Mouse (Mus musculus) midbrain, postnatal 0 days (tissue): ENCODE results near the gene Cdc6. TPM values are rescaled to one million over a fixed set of nuclear protein-coding genes. Genes with fewer than 3 reads are reported as not detected.

Experiments
- ATAC-seq: fragments of 200-750 bp; cut with Nextera tagmentation; 2 replicates; pipeline ENCODE4 v1.8.0; 2017; ENCODE audit warnings: moderate number of reproducible peaks, mild to moderate bottlenecking, moderate TSS enrichment, moderate library complexity; ENCODE audit not compliant: low FRiP score
- DNase-seq: peaks from one replicate; pipeline ENCODE4 v3.0.0-alpha.2; 2015; ENCODE audit warnings: low spot score
- H3K27ac ChIP-seq: fragments of 300-500 bp; sonication (generic); 2 replicates; pipeline ENCODE4 v1.5.1; 2014; ENCODE audit warnings: low read depth, mild to moderate bottlenecking, low read length, mixed read lengths
- H3K27me3 ChIP-seq: fragments of 300-500 bp; sonication (generic); 2 replicates; pipeline ENCODE4 v1.6.1; 2014; ENCODE audit warnings: low read length, control low read depth, mixed read lengths; ENCODE audit not compliant: insufficient read depth
- H3K36me3 ChIP-seq: fragments of 300-500 bp; sonication (generic); 2 replicates; pipeline ENCODE4 v1.6.1; 2014; ENCODE audit warnings: low read length, control low read depth, mixed read lengths; ENCODE audit not compliant: insufficient read depth
- H3K4me1 ChIP-seq: fragments of 300-500 bp; sonication (generic); 2 replicates; pipeline ENCODE4 v1.6.1; 2014; ENCODE audit warnings: mild to moderate bottlenecking, control low read depth, antibody characterized with exemption, low read length, mixed read lengths; ENCODE audit not compliant: insufficient read depth
- H3K4me2 ChIP-seq: fragments of 300-500 bp; sonication (generic); 2 replicates; pipeline ENCODE4 v1.6.1; 2014; ENCODE audit warnings: low read depth, mild to moderate bottlenecking, low read length, mixed read lengths; ENCODE audit not compliant: poor library complexity, severe bottlenecking
- H3K4me3 ChIP-seq: fragments of 300-500 bp; sonication (generic); 2 replicates; pipeline ENCODE4 v1.5.1; 2014; ENCODE audit warnings: low read depth, mild to moderate bottlenecking, low read length, moderate library complexity
- H3K9ac ChIP-seq: fragments of 300-500 bp; sonication (generic); replicated peaks from 2 replicates; pipeline ENCODE4 v1.6.1; 2014; ENCODE audit warnings: mild to moderate bottlenecking, low read length, moderate library complexity, mixed read lengths; ENCODE audit not compliant: poor library complexity, severe bottlenecking
- H3K9me3 ChIP-seq: fragments of 300-500 bp; sonication (generic); 2 replicates; pipeline ENCODE4 v1.6.1; 2016; ENCODE audit warnings: low read length, control low read depth
- CTCF ChIP-seq: IDR thresholded peaks from 2 replicates; pipeline ENCODE4 v1.5.1; 2016; ENCODE audit warnings: antibody characterized with exemption, mild to moderate bottlenecking
- WGBS: fragments of 180-500 bp; shearing (Covaris S2); extraction: QIAGEN DNeasy Blood & Tissue Kit; methylation state at CpG from one replicate; pipeline ENCODE4 v1.1.7; 2014; 5-methylcytosine and 5-hydroxymethylcytosine counted together
- polyA plus RNA-seq: library from polyadenylated mRNA; unstranded; fragments of >200 nt; fragmentation: Nextera tagmentation; extraction: Ambion mirVana; gene quantifications from 2 replicates; pipeline ENCODE4 v1.2.1, GENCODE M21; 2015
- total RNA-seq: library from RNA; depleted of rRNA; stranded (reverse); fragments of >200 nt; gene quantifications from 2 replicates; pipeline ENCODE4 v1.2.3, GENCODE M21; 2014

Gene Cdc6
- total and polyA plus RNA-seq, 2 experiments from 2014 or later, result 0.44 to 0.52 TPM

DNA sequence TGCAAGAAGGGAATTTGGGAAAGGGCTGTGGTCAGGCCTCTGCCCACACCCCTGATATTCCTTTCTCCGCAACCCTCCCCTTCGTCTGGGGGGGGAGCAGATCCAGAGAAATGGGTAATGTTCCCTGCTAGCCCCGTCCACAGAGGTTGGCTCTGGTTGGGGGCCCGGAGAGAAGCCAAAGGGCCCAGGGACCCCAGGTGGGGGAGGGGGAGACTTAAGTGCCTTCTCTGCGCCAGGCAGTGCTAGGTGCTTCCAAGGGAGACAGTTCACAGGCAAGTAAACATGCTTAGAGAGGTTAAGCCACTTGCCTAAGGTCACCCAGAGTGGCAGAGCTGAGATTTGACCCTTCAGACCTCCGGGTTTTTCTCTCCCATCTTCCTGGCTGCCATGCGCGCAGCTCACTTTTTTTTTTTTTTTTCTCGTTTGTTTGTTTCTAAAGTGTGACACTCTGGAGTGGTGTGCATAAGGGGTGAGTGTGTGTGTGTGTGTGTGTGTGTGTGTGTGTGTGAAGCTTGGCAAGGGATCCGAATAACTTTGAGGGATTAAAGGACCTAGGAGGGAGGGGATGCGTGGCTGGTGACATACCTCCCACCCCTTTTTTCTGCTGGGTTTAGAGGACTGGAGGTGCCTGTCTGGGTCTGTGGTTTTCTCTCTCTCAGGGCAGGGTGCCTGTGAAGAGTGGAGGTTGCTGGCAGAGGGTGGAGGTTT lies 37.5 kb downstream of the Cdc6 start:
- Histone ChIP-seq H3K27me3 (no peaks in the 10 kb centered on the region), H3K4me2 (no peak overlapping the region), H3K9ac (no peak overlapping the region), H3K36me3 (no peaks in the 10 kb centered on the region), H3K27ac (no peak overlapping the region), H3K4me3 (no peak overlapping the region), H3K9me3 (no peaks in the 10 kb centered on the region), H3K4me1 (peaks cover 8% of the 10 kb centered on the region; the same call in 1 of the 2 replicates)
- no peak for TF ChIP-seq CTCF
- WGBS, result 28% methylated on average over 11 of the region's 11 CpGs
- DNase-seq (no peak), ATAC-seq (no peak)

DNA sequence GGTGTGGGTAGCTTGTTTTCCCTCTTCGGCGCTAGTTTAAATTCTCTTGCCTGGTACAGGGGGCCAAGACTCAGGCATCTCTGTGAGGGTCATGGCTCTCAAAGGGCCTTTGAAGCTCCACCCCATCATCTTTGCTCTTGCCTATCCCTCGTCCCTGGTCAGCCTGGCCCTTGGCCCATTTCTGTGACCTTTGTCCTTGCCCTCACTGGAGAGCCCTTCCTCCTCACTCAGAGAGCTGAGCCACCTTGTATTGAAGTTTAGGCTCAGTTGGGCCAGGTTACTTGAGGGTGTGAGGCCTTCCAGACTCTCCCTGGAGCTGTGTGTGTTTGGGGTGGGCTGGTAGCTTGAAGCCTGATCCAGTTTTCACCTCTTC lies 38.0 kb downstream of the Cdc6 start:
- no peak for DNase-seq
- no peak for ATAC-seq
- Histone ChIP-seq H3K36me3 (no peaks in the 10 kb centered on the region), H3K9ac (no peak overlapping the region), H3K4me1 (peaks cover 8% of the 10 kb centered on the region; the same call in 1 of the 2 replicates), H3K4me2 (no peak overlapping the region), H3K4me3 (no peak overlapping the region), H3K9me3 (no peaks in the 10 kb centered on the region), H3K27me3 (no peaks in the 10 kb centered on the region), H3K27ac (no peak overlapping the region)
- WGBS, result 59% methylated on average over 3 of the region's 3 CpGs
- no peak for TF ChIP-seq CTCF

DNA sequence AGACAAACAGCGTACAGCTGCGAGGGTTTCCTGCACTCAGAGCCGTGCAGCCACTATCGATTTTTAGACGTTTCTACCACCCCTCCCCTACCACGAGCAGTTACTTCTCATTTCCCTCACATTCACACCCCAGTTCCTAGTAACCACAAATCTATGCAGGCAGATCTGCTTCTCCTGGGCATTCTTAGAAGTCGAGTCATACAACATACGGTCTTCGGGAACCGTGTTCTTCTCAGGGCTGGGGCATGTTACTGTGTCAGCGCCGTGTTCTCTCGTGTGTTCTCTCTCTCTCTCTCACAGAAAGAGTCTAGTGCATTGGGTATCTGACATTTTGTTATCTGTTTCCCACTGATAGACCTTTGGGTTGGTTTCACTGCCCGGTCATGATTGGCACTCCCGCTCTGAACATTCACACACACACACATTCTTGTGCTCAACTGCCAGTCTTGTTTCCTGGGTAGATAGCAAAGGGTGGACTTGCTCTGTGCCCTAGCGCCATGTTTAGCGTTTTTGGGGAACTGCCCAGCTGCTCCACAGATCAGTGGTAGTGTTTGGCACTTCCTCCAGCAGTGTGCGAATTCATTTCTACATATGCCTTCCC lies 40.5 kb downstream of the Cdc6 start:
- Histone ChIP-seq H3K4me3 (no peak overlapping the region), H3K9me3 (no peaks in the 10 kb centered on the region), H3K27me3 (no peaks in the 10 kb centered on the region), H3K27ac (no peak overlapping the region), H3K9ac (no peak overlapping the region), H3K36me3 (no peaks in the 10 kb centered on the region), H3K4me1 (no peaks in the 10 kb centered on the region), H3K4me2 (no peak overlapping the region)
- WGBS, result 89% methylated on average over 18 of the region's 18 CpGs
- no peak for TF ChIP-seq CTCF
- DNase-seq, result no peak
- ATAC-seq, result no peak

DNA sequence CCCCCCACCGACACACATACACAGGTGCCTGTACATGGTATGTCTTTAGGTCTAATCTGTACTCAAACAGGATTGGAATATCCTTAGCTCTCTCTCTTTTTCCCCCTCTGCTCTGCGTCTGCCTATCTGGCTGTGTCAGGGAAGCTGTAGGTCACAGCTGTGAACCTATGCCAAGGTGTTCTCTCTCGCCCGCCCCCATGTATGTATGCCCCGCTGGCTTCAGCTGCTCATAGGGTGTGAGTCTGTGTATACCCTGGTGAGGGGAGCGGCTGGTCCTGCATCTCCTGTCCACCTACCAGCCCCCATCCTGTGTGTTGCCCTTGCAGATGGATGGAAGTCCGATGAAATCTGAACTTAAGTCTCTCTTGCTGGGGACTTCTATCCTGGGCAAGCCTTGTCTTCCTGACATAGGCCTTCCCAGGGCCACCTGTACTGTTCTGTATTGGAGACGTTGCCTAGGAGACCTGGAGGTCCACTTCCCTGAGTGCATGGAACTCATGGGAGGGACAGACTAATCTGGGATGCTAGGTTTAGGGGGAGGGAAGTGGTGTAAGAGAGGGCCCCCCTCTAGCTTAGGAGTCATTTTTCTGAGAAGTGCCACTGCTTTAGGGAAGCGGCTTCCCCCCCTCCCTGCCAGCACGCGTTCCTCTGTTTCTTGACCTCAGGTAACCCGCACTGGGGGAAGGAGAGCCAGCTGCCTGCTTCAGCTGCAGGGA lies 41.8 kb downstream of the Cdc6 start:
- no peaks in the 10 kb centered on the region for H3K36me3 ChIP-seq
- H3K27me3 ChIP-seq, result no peaks in the 10 kb centered on the region
- no peak overlapping the region for H3K9ac ChIP-seq
- H3K4me1 ChIP-seq, result peaks cover 4% of the 10 kb centered on the region; the same call in 1 of the 2 replicates
- WGBS, result 71% methylated on average over 11 of the region's 12 CpGs
- no peak overlapping the region for H3K4me3 ChIP-seq
- no peak for TF ChIP-seq CTCF
- ATAC-seq, result no peak
- no peak overlapping the region for H3K27ac ChIP-seq
- no peaks in the 10 kb centered on the region for H3K9me3 ChIP-seq
- DNase-seq, result no peak
- H3K4me2 ChIP-seq, result no peak overlapping the region

DNA sequence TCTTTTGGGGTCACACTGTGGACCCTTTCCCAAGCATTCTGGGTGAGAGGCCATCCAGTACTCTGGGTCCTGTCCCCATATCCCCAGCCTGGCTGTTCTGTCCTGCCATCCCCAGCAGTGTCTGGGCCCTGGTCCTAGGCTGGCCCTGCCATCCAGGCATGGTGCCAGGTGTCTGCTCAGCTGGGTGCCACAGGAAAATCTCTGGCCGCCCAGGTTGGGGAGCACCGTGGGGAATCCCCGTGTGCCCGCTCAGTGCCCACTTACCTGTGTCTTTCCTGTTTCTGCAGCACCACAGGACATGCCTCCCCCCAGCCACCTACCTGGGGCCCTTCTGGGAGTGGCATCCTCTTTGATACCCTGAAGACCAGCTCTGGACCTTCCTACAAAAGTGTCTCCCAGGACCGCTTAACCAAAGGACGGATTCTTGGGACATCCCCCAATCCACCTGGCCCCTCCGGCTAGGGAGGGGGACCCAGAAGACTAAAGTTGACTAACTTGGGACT lies 42.4 kb downstream of the Cdc6 start:
- Histone ChIP-seq H3K27ac (no peak overlapping the region), H3K4me1 (peaks cover 10% of the 10 kb centered on the region; the same call in 1 of the 2 replicates), H3K27me3 (no peaks in the 10 kb centered on the region), H3K9ac (no peak overlapping the region), H3K4me2 (no peak overlapping the region), H3K36me3 (no peaks in the 10 kb centered on the region), H3K4me3 (no peak overlapping the region), H3K9me3 (no peaks in the 10 kb centered on the region)
- DNase-seq, result no peak
- ATAC-seq, result no peak
- TF ChIP-seq CTCF, result no peak
- WGBS, result 83% methylated on average over 7 of the region's 7 CpGs

DNA sequence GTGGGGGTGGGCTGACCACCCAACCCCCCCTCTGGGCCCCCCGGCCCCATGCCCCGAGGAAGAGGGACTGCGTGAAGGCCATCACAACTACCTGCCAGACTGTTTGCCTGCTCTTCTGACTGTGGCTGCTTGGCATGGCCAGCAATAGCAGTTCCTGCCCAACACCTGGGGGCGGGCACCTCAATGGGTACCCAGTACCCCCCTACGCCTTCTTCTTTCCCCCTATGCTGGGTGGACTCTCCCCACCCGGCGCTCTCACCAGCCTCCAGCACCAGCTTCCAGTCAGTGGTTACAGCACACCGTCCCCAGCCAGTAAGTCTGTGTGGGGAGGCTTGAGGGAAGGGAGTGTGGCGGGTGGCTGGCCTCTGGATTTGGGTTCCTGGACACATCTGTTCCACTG lies 42.9 kb downstream of the Cdc6 start:
- Histone ChIP-seq H3K4me2 (no peak overlapping the region), H3K36me3 (no peaks in the 10 kb centered on the region), H3K4me3 (no peak overlapping the region), H3K27ac (no peak overlapping the region), H3K4me1 (peaks cover 11% of the 10 kb centered on the region; the same call in 1 of the 2 replicates), H3K27me3 (no peaks in the 10 kb centered on the region), H3K9ac (no peak overlapping the region), H3K9me3 (no peaks in the 10 kb centered on the region)
- TF ChIP-seq CTCF, result no peak
- DNase-seq (no peak), ATAC-seq (no peak)
- 88% methylated on average over 9 of the region's 9 CpGs for WGBS
